Mouse (Mus musculus): Measurements from ENCODE around the gene H2al1d.
"Not testable (repeated sequence)": the region's sequence is repeated elsewhere in the genome, so short reads cannot be mapped to it uniquely, and the experiment has no call there.

Gene H2al1d

DNA sequence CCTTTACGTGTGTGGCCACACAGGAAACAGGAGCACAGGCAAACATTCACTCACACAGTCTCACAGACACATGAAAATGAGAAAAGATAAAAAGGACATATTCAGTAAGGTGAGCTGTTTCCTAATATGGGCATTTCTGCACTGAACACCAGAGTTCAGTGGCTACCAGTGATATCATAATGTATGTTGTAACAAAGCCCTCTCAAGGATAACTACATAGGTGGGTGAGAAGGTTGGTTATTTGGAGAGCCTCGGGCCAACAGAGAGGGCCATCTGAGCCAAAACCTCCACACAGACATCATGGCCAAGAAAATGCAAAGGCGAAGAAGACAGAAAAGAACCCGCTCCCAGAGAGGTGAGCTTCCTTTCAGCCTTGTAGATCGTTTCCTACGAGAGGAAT is at the start of gene H2al1d:
TSS of gene H2al1d (plus strand) at position 301 of the 400 bp plus-strand sequence.
- not testable (repeated sequence) for DNase-seq (ENCODE audit: low read depth in 2 of 2, low spot score in 2 of 2)

DNA sequence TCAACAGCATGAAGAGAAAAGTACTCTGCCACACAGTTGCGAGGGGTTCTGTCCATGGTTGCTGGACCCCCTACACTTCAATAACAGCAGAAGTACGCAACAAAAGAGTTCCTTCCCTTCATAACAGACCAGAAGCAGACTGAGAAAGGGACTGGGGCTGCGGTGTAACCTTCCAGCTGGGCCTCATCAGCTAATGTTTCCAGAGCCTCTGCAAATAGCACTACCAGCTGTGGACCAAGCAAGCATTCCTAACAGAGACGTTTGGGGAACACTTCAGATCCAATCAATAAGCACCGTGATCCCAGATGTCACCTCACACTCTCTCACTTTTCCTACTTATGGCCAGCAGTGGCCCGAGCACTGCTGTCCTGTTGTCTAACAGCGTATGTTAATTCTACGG is 43.7 kb upstream of the H2al1d start:
- DNase-seq (ENCODE audit: low read depth in 2 of 2, low spot score in 2 of 2) = no peak

DNA sequence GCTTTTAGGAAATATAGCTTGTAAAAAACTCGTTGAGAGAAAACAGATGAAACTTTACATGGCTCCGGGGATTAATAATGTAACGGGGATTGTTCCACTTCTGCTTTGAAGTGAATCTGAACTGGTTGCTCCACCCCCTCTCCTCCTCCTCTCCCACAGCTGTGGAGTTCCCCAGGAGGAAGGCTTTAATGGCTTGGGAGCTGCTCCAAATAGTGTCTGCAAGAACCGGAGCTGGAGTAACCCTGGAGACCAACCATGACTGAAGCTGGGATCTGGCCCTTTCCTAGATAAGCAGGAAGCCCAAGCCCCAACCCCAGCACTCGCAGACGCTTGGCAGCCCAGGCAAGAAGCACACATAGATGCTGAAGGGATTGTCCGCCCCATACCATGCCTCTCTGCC is 40.8 kb upstream of the H2al1d start:
- no peak for DNase-seq (ENCODE audit: low read depth in 2 of 2, low spot score in 2 of 2)

- no peak for DNase-seq (ENCODE audit: low read depth in 2 of 2, low spot score in 2 of 2)
These were observed 39.5 kb upstream of the H2al1d start for GRCm38 (mm10) chrX:11269074-11269473.

DNA sequence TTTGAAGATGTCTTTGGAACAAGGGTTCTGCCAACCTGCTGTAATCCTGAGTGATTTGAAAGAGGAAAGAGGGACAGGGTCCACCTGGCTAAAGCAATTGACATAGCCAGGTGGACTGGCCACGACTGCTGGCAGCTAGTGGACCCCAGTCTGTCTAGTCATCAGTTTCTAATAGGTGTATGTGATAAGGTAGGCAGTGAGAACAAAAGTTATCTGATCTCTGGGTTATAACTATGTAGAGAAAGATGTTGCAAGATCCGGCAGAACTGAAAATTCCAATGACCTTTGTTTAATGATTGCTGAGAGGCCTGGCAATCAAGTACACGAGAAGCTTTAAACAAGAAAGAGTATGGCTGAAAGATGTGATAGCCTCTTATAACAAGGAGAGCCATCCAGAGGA is 35.4 kb upstream of the H2al1d start:
- DNase-seq (ENCODE audit: low read depth in 2 of 2, low spot score in 2 of 2) = no peak

DNA sequence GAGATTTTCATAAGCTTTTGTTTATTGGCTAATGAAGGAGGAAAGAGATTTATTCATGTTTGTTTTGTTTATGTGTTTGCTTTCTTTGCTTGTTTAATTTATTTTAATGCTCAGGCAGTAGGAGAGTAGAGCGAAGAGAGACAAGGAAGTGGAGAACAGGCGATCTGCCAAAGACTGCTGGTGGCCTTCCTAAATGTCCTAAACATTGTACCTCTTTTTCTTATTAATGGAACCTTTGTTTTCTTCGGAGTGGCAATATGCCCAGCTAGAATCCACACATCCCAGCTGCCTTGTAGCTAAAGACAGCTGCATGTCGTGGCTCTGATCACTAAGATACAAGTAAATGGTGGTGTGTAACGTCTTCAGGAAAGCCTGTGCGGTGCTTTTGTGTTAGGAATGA is 31.5 kb upstream of the H2al1d start:
- no peak for DNase-seq (ENCODE audit: low read depth in 2 of 2, low spot score in 2 of 2)

DNA sequence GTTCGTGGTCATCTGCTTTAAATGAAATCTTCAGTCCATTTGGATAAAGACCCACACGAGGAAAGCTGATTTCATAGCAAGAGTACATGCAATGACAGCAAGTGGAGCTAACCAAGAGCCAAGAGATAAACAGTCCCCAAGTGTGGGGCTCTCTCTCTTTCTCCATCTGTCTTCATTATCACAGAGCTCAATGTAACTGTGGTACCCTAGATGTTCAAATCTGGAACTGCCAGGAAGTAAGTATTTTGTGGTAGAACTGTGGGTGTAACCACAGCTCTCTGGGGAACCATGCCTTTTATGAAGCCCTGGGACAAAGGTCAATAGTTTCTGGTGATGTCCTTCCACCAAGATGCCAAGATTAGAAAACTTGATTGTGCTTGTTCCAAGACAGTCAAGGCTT is 27.9 kb upstream of the H2al1d start:
- DNase-seq (ENCODE audit: low read depth in 2 of 2, low spot score in 2 of 2) = no peak

GRCm38 (mm10) chrX:11288306-11288882 is 20.2 kb upstream of the H2al1d start:
- no peak for DNase-seq (ENCODE audit: low read depth in 2 of 2, low spot score in 2 of 2)

DNA sequence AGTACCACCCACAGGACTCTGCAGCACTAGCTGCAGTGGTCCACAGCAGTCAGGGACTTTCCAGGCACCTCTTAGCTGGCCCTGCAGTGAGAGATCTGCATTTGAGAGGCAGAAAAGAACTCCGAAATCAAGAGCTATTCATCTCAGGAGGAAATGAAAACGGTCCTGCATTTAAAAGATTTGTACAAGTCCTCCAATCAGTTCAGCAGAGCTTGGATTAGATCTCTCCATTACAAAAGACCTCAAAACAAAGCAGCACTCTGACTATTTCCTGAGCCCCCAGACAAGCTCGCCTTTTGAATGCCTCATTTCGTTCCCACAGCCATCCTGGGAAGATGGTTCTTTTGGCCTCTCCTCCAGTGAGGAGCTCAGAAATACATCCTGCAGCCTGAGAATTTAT is 19.4 kb upstream of the H2al1d start:
- DNase-seq (ENCODE audit: low read depth in 2 of 2, low spot score in 2 of 2) = no peak

GRCm38 (mm10) chrX:11298957-11299356 is 9.7 kb upstream of the H2al1d start, which contains the start of gene H2al1a:
TSS of gene H2al1a (plus strand) at chrX:11299257.
- not testable (repeated sequence) for DNase-seq (ENCODE audit: low read depth in 2 of 2, low spot score in 2 of 2)

- not testable (repeated sequence) for DNase-seq (ENCODE audit: low read depth in 2 of 2, low spot score in 2 of 2)
These were observed 6.5 kb upstream of the H2al1d start, which contains the start of gene H2al1b for GRCm38 (mm10) chrX:11302132-11302531. TSS of gene H2al1b (plus strand) at chrX:11302432.

DNA sequence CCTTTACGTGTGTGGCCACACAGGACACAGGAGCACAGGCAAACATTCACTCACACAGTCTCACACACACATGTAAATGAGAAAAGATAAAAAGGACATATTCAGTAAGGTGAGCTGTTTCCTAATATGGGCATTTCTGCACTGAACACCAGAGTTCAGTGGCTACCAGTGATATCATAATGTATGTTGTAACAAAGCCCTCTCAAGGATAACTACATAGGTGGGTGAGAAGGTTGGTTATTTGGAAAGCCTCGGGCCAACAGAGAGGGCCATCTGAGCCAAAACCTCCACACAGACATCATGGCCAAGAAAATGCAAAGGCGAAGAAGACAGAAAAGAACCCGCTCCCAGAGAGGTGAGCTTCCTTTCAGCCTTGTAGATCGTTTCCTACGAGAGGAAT is 3.3 kb upstream of the H2al1d start, which contains the start of gene H2al1c:
TSS of gene H2al1c (plus strand) at position 301 of the 400 bp plus-strand sequence.
- DNase-seq (ENCODE audit: low read depth in 2 of 2, low spot score in 2 of 2) = not testable (repeated sequence)

DNA sequence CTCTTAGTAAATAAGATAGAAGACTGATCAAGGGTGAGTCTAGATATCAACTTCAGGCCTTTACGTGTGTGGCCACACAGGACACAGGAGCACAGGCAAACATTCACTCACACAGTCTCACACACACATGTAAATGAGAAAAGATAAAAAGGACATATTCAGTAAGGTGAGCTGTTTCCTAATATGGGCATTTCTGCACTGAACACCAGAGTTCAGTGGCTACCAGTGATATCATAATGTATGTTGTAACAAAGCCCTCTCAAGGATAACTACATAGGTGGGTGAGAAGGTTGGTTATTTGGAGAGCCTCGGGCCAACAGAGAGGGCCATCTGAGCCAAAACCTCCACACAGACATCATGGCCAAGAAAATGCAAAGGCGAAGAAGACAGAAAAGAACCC is 3.0 kb downstream of the H2al1d start, which contains the start of gene H2al1e:
TSS of gene H2al1e (plus strand) at position 301 of the 400 bp plus-strand sequence.
- DNase-seq (ENCODE audit: low read depth in 2 of 2, low spot score in 2 of 2) = not testable (repeated sequence)

DNA sequence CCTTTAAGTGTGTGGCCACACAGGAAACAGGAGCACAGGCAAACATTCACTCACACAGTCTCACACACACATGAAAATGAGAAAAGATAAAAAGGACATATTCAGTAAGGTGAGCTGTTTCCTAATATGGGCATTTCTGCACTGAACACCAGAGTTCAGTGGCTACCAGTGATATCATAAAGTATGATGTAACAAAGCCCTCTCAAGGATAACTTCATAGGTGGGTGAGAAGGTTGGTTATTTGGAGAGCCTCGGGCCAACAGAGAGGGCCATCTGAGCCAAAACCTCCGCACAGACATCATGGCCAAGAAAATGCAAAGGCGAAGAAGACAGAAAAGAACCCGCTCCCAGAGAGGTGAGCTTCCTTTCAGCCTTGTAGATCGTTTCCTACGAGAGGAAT is 6.2 kb downstream of the H2al1d start, which contains the start of gene H2al1f:
TSS of gene H2al1f (plus strand) at position 301 of the 400 bp plus-strand sequence.
- DNase-seq (ENCODE audit: low read depth in 2 of 2, low spot score in 2 of 2) = not testable (repeated sequence)

DNA sequence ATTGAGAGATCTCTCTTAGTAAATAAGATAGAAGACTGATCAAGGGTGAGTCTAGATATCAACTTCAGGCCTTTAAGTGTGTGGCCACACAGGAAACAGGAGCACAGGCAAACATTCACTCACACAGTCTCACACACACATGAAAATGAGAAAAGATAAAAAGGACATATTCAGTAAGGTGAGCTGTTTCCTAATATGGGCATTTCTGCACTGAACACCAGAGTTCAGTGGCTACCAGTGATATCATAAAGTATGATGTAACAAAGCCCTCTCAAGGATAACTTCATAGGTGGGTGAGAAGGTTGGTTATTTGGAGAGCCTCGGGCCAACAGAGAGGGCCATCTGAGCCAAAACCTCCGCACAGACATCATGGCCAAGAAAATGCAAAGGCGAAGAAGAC is 9.3 kb downstream of the H2al1d start, which contains the start of gene H2al1g:
TSS of gene H2al1g (plus strand) at position 301 of the 400 bp plus-strand sequence.
- DNase-seq (ENCODE audit: low read depth in 2 of 2, low spot score in 2 of 2) = not testable (repeated sequence)

DNA sequence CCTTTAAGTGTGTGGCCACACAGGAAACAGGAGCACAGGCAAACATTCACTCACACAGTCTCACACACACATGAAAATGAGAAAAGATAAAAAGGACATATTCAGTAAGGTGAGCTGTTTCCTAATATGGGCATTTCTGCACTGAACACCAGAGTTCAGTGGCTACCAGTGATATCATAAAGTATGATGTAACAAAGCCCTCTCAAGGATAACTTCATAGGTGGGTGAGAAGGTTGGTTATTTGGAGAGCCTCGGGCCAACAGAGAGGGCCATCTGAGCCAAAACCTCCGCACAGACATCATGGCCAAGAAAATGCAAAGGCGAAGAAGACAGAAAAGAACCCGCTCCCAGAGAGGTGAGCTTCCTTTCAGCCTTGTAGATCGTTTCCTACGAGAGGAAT is 12.6 kb downstream of the H2al1d start, which contains the start of gene H2al1h:
TSS of gene H2al1h (plus strand) at position 301 of the 400 bp plus-strand sequence.
- DNase-seq (ENCODE audit: low read depth in 2 of 2, low spot score in 2 of 2) = not testable (repeated sequence)

- DNase-seq (ENCODE audit: low read depth in 2 of 2, low spot score in 2 of 2) = not testable (repeated sequence)
These were observed 15.7 kb downstream of the H2al1d start, which contains the start of gene H2al1i for GRCm38 (mm10) chrX:11324359-11324758. TSS of gene H2al1i (plus strand) at chrX:11324659.

- DNase-seq (ENCODE audit: low read depth in 2 of 2, low spot score in 2 of 2) = not testable (repeated sequence)
These were observed 18.9 kb downstream of the H2al1d start, which contains the start of gene H2al1j for GRCm38 (mm10) chrX:11327522-11327921. TSS of gene H2al1j (plus strand) at chrX:11327822.

DNA sequence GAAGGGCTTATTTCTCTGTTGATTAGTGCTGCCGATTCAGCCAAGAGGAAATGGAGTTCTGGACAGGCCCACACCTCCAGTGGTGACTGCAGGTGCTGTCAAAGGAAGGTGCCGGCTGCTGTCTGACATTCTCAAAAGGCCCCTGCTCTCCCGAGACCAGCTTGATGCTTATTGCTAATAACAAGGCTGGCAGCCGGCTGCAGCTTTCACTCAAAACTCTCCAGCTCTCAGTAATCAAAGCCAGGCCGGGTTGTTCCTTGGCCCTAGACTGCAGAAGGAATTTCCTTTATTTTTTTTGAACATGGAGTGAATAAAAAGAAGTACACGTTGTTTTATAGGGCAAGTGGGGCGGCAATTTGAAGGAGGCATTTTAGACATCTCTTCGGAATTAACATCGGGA is 37.1 kb downstream of the H2al1d start:
- DNase-seq (ENCODE audit: low read depth in 2 of 2, low spot score in 2 of 2) = no peak

DNA sequence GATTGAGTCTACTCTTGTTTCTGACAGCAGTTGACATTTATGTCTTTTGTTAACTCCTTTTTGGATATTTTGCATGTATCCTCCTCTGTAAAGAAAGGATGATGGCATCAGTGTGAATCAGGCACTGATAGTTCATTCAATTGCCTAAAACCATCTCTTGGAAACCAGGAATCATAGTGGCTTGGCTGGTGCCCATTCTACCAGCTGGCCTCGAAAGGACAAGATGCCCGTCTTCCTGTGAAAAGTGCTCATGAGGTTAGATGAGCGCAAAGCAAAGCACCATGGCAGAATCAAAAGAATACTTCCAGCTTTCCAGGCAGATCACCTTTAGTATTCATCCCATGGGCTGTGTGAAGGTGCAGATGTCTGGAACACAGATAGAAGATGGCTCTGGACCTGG is 38.1 kb downstream of the H2al1d start:
- DNase-seq (ENCODE audit: low read depth in 2 of 2, low spot score in 2 of 2) = no peak

Data from CD8-positive naive resting alpha-beta T cell, adult 2 months (primary cell).